Mouse (Mus musculus): ENCODE results near the gene Rtkn2. TPM values are rescaled to one million over a fixed set of nuclear protein-coding genes. Genes with fewer than 3 reads are reported as not detected.

The Rtkn2 gene
- polyA plus RNA-seq, 1 experiment from 2014 or later = 12.8 TPM

DNA sequence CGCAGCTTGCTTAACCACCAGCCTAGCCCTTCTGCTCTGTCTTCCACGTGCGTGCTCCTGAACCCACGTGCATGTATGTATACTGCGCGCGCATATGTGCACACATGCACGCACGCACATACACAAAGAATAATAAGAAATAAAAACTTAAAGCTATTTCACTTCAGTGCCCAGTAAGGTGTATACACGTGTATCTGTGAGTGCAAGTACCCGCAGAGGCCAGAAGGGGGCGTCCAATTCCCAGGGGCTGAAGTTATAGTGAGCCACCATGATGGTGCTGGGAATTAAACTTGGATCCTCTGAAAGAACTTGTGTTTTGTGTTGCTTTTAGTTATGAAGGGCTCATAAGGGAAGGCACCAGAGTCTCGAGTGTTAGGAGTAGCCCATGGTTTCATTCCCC, 71.5 kb downstream of the Rtkn2 start:
- no peaks in the 10 kb centered on the region for H3K9me3 ChIP-seq

DNA sequence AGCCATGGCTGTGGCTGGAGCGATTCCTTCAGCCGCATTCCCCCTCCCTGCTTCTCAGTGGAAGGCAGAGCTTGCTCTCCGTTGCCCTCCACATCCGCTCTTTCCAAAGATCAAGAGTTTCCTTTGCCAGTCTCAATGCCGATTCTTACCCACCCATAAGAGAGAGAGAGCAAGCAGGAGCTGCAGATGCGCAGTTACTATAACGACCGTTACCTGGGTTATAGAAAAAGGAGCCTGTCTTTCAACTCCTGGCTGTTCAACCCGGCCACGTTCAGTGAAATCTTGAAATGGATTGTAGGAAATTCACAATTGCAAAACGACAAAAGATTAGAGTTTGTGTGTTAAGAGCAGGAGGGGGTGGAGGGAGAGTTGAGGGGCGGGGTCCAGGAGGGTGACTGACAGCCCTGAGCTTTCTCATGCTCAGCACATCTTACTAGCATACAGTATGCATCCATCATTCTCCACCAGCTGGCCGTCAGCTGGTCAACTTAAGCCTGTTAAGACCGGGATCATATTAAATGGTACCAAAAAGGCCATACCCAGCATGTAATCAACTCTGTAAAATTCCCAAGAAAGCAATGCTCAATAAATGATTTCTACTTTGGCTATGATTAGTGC, 72.1 kb downstream of the Rtkn2 start:
- 87% methylated on average over 14 of the region's 14 CpGs for WGBS
- Histone ChIP-seq H3K4me3 (no peak overlapping the region), H3K9me3 (no peaks in the 10 kb centered on the region), H3K4me1 (no peaks in the 10 kb centered on the region), H3K27me3 (replicated peaks) (no peaks in the 10 kb centered on the region), H3K4me2 (replicated peaks) (no peak overlapping the region), H3K27ac (no peak overlapping the region), H3K36me3 (no peaks in the 10 kb centered on the region), H3K9ac (no peak overlapping the region)
- ATAC-seq (ENCODE audit: low FRiP score, low read depth) = no peak

More for the DNA sequence above, 71.5 kb downstream of the Rtkn2 start:
- Histone ChIP-seq H3K4me2 (replicated peaks) (no peak overlapping the region), H3K4me1 (no peaks in the 10 kb centered on the region), H3K9ac (no peak overlapping the region), H3K27ac (no peak overlapping the region), H3K27me3 (replicated peaks) (no peaks in the 10 kb centered on the region), H3K4me3 (no peak overlapping the region), H3K36me3 (no peaks in the 10 kb centered on the region)
- 90% methylated on average over 13 of the region's 13 CpGs for WGBS
- ATAC-seq (ENCODE audit: low FRiP score, low read depth) = no peak

DNA sequence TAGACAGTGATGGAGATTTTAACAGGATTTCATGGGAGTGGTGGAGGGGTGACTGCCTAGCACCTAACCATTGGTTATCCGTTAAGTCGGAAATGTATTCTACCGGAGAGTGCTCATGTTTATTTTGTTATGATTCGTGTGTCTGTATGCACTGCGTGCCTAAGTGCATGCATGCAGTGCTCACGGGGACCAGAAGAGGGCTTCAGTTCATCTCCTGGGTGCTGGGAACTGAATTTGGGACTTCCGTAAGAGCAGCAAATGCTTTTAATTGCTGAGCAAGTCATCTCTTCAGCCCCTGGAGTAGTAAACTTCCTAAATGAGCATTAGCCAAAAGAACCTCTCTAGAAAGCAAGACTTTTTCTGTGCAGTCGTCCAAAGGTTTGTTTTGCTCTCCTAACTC, 72.9 kb downstream of the Rtkn2 start:
- no peak for ATAC-seq (ENCODE audit: low FRiP score, low read depth)
- Histone ChIP-seq H3K27me3 (replicated peaks) (no peaks in the 10 kb centered on the region), H3K4me2 (replicated peaks) (no peak overlapping the region), H3K4me1 (no peaks in the 10 kb centered on the region), H3K27ac (no peak overlapping the region), H3K36me3 (no peaks in the 10 kb centered on the region), H3K4me3 (no peak overlapping the region), H3K9ac (no peak overlapping the region), H3K9me3 (no peaks in the 10 kb centered on the region)
- 86% methylated on average over 8 of the region's 8 CpGs for WGBS

DNA sequence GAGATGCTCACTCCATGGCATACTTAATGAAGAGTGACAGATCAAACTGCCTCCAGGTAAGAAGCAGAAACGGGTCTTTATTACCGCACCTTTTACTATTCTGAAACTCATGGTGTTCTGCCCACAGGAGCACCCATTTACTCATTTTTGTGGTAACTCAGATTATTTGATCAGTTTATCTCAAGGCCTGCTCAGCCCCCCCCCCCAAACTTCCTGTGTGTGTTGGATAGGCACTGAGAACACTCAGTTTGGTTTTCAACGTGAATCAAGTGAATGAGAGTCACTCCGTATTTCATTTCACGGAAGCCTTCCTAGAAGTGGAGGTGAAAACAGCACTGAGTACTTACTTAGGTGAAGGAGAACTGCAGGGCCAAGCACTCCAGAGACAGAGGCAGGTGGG, 74.8 kb downstream of the Rtkn2 start:
- 94% methylated on average over 5 of the region's 5 CpGs for WGBS
- Histone ChIP-seq H3K27me3 (replicated peaks) (no peaks in the 10 kb centered on the region), H3K4me2 (replicated peaks) (no peak overlapping the region), H3K4me3 (no peak overlapping the region), H3K27ac (no peak overlapping the region), H3K9me3 (no peaks in the 10 kb centered on the region), H3K4me1 (no peaks in the 10 kb centered on the region), H3K36me3 (no peaks in the 10 kb centered on the region), H3K9ac (no peak overlapping the region)
- ATAC-seq (ENCODE audit: low FRiP score, low read depth) = no peak

DNA sequence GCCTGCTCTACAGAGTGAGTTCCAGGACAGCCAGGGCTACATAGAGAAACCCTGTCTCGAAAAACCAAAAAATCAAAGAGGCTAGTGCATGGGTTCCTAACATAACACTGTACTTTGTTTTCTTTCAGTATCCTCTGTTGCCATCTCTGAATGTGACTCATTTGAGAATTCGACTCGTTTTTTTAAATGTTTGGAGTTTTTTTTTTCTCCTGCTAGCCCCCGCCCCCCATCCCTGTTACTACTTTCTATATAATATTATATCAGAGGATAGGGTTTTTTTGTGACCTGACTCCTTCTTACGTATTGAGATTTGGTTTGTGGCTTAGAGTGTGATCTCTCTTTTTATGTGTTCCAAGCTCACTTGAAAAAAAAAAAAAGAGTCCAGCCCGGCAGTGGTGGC, 75.3 kb downstream of the Rtkn2 start:
- Histone ChIP-seq H3K4me2 (replicated peaks) (no peak overlapping the region), H3K9ac (no peak overlapping the region), H3K27me3 (replicated peaks) (no peaks in the 10 kb centered on the region), H3K27ac (no peak overlapping the region), H3K9me3 (no peaks in the 10 kb centered on the region), H3K4me1 (no peaks in the 10 kb centered on the region), H3K4me3 (no peak overlapping the region), H3K36me3 (no peaks in the 10 kb centered on the region)
- no peak for ATAC-seq (ENCODE audit: low FRiP score, low read depth)
- WGBS = 92% methylated on average over 6 of the region's 6 CpGs

DNA sequence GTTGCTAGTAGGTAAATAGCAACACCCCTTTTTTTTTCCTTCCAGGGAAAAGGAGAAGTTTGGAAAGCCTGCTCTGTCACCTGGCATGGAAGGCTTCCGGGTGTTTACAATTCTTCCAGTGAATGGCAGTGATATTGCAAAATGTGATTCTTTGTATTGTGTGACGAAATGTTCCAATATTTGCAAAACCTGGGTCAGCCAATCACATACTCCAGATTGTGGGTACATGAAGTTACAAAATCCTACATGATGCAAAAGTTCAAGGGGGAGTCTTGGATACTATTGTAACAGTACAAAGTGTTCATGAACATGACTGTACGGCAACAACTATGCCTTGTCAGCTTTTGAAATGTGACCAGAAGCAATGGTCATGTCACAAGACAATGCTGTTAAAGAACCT, 78.5 kb downstream of the Rtkn2 start:
- Histone ChIP-seq H3K4me2 (replicated peaks) (no peak overlapping the region), H3K4me3 (no peak overlapping the region), H3K9me3 (no peaks in the 10 kb centered on the region), H3K27ac (no peak overlapping the region), H3K4me1 (peaks cover 3% of the 10 kb centered on the region; the same call in 1 of the 2 replicates), H3K27me3 (replicated peaks) (no peaks in the 10 kb centered on the region), H3K9ac (no peak overlapping the region), H3K36me3 (no peaks in the 10 kb centered on the region)
- no peak for ATAC-seq (ENCODE audit: low FRiP score, low read depth)
- 85% methylated on average over 3 of the region's 3 CpGs for WGBS

DNA sequence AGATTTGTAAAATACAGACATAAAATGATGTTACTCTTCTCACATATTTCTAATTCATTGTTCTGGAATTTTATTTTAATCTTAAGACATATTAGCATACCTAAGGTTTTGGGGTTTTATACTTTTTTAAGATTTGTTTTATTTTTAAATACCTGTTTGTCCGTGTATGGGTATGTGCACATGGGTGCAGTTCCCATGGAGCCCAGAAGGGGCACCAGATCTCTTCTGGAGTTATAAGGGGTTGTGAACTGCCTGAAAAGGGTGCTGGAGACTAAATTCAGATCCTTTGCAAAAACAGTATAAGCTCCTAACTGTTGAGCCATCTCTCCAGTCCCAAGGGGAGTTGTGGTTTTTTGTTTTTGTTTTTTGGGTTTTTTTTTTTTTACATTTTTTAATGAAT, 79.0 kb downstream of the Rtkn2 start:
- no peak for ATAC-seq (ENCODE audit: low FRiP score, low read depth)
- H3K9ac ChIP-seq = no peak overlapping the region
- H3K36me3 ChIP-seq = no peaks in the 10 kb centered on the region
- WGBS = 94% methylated on average over 1 of the region's 1 CpGs
- no peak overlapping the region for H3K27ac ChIP-seq
- H3K9me3 ChIP-seq = no peaks in the 10 kb centered on the region
- peaks cover 3% of the 10 kb centered on the region; the same call in 1 of the 2 replicates for H3K4me1 ChIP-seq
- H3K27me3 ChIP-seq (replicated peaks) = no peaks in the 10 kb centered on the region
- no peak overlapping the region for H3K4me2 ChIP-seq (replicated peaks)
- no peak overlapping the region for H3K4me3 ChIP-seq

DNA sequence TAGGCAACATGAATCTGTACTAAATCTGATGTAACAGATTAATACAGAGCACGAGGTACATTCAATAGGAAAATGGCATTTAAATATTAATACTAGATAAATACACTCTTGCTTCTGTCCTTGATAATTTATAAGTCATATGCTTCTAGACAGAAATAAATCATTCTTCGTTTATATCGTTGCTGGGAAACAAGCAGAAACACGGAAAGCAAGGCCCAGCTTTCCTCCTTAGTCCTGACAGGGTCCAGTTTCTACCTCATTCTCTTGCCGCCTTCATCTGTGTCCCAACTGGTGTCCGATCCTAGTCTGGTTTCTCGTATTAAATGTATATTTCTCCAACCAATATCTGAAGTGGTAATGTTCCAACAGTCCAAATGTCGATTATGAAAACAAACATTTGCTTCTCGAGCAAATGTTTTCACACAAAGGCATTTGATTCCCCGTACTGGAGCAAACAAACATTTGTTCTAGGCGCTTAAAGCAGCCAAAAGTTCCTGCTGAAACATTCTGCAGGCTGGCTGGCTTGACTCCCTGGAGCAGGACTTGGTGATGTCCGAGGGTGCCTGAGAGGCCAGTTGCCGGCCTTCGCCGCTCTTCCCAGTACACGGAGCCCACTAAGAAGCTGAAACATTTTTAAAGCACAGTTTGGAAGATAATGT, 81.3 kb downstream of the Rtkn2 start:
- 59% methylated on average over 16 of the region's 16 CpGs for WGBS
- H3K9me3 ChIP-seq = no peaks in the 10 kb centered on the region
- H3K4me2 ChIP-seq (replicated peaks) = no peak overlapping the region
- peak; percentile 16; the same call in 1 of the 2 replicates for ATAC-seq (ENCODE audit: low FRiP score, low read depth)
- peaks cover 13% of the 10 kb centered on the region; the same call in 1 of the 2 replicates for H3K4me1 ChIP-seq
- H3K27me3 ChIP-seq (replicated peaks) = no peaks in the 10 kb centered on the region
- no peak overlapping the region for H3K4me3 ChIP-seq
- no peak overlapping the region for H3K27ac ChIP-seq
- H3K36me3 ChIP-seq = no peaks in the 10 kb centered on the region
- no peak overlapping the region for H3K9ac ChIP-seq

DNA sequence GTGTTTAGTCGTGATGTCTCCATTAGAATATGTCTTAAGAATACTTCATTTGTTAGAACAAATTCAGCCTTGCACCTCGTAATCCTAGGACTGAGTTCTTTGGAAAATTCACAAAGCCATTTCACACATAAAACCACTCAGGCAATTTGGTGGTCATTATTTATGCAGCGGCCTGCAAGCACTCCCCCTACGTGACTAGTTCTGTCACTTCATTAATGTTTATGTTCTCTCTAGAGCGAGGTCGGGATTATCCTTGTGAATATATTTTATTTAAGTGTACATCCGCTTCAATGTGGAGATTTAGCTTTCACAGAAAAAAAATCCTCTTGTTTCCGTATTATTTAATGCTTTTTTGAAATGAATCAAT, 81.9 kb downstream of the Rtkn2 start:
- Histone ChIP-seq H3K27ac (no peak overlapping the region), H3K27me3 (replicated peaks) (no peaks in the 10 kb centered on the region), H3K4me2 (replicated peaks) (no peak overlapping the region), H3K9me3 (no peaks in the 10 kb centered on the region), H3K9ac (no peak overlapping the region), H3K36me3 (no peaks in the 10 kb centered on the region), H3K4me3 (no peak overlapping the region), H3K4me1 (peaks cover 13% of the 10 kb centered on the region; the same call in 1 of the 2 replicates)
- ATAC-seq (ENCODE audit: low FRiP score, low read depth) = peak; percentile 46; the same call in 1 of the 2 replicates
- WGBS = 39% methylated on average over 8 of the region's 8 CpGs

DNA sequence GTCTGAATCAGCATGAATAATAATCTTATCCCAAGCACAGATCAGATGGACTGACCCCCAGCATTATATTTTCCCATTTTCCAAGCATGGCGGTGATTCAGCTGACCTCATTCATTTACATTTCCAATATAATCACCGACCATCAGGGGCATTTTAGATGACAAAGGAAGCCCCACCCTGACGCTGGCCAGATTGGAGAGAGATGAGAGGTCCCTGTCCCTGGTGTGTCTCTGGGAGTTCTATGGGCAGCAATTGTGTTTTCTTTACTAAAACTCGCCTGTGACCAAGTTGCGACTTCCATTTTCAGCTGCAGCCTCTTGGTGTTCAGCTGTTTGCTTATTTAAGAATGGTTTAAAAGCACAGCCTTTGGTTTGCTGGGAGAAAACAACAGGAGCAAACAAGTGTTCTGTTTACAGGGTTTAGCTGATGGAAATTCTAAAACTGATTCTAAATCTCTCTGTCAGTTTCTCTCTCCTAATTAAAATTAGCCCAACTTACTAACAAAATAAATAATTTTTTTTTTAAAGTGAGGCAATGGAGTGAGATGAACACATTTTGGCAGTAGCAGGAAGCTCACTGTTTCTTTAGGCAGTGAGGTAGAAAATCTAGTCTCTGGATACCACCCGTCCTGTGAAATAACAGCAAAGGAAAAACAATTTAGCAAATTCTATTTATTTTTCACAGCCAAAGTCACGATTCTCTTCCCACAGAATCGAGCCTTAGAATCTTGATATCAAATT, 84.6 kb downstream of the Rtkn2 start:
- 32% methylated on average over 8 of the region's 8 CpGs for WGBS
- no peaks in the 10 kb centered on the region for H3K9me3 ChIP-seq
- ATAC-seq (ENCODE audit: low FRiP score, low read depth) = no peak
- no peak overlapping the region for H3K4me3 ChIP-seq
- H3K4me2 ChIP-seq (replicated peaks) = no peak overlapping the region
- H3K36me3 ChIP-seq = no peaks in the 10 kb centered on the region
- no peak overlapping the region for H3K27ac ChIP-seq
- no peak overlapping the region for H3K9ac ChIP-seq
- H3K27me3 ChIP-seq (replicated peaks) = no peaks in the 10 kb centered on the region
- H3K4me1 ChIP-seq = peaks cover 13% of the 10 kb centered on the region; the same call in 1 of the 2 replicates

DNA sequence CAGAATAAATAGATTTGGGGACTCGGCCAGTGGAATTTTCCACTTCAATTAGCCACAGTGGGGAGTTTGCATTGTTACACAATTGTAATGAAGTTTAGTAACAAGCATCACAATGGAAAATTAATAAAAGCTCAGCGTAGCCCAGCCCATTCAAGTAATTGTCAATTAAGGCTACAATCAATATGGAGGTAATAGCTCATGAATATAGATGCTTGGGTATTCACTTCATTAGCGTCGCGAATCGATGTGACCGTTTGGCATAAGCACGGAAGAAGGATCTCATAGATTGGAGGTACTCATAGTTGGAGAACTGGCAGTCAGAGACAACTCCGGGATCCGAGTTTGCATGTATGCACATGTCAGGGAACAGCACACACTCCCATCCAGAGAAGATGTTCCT, 85.2 kb downstream of the Rtkn2 start:
- Histone ChIP-seq H3K4me1 (peaks cover 13% of the 10 kb centered on the region; the same call in 1 of the 2 replicates), H3K27ac (no peak overlapping the region), H3K4me3 (no peak overlapping the region), H3K9me3 (no peaks in the 10 kb centered on the region), H3K36me3 (no peaks in the 10 kb centered on the region), H3K27me3 (replicated peaks) (no peaks in the 10 kb centered on the region), H3K4me2 (replicated peaks) (no peak overlapping the region), H3K9ac (no peak overlapping the region)
- 39% methylated on average over 10 of the region's 10 CpGs for WGBS
- ATAC-seq (ENCODE audit: low FRiP score, low read depth) = no peak

DNA sequence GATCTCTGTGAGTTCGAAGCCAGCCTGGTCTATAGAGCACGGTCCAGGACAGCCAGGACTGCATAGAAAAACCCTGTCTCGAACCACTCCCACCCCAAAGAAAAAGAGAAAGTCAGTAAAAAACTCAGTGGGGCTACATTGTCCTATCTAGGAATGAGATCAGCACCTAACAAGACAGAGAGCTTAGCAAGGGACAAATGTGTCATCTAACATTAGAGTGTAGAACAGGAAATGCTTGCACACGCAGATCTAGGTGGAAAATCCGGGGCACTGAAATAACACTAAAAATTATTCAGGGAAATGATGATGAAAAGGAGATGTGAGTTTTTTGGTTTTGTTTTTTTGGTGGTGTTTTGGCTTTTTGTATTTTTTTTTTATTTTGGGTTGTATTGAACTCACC, 86.8 kb downstream of the Rtkn2 start:
- no peaks in the 10 kb centered on the region for H3K36me3 ChIP-seq
- 88% methylated on average over 5 of the region's 5 CpGs for WGBS
- H3K27ac ChIP-seq = no peak overlapping the region
- no peak overlapping the region for H3K4me3 ChIP-seq
- no peaks in the 10 kb centered on the region for H3K9me3 ChIP-seq
- H3K27me3 ChIP-seq (replicated peaks) = no peaks in the 10 kb centered on the region
- ATAC-seq (ENCODE audit: low FRiP score, low read depth) = no peak
- H3K9ac ChIP-seq = no peak overlapping the region
- H3K4me1 ChIP-seq = peaks cover 11% of the 10 kb centered on the region; the same call in 1 of the 2 replicates
- H3K4me2 ChIP-seq (replicated peaks) = no peak overlapping the region

Measured in neural tube, embryonic 12.5 days (tissue).